Mouse (Mus musculus): ENCODE measurements at regions not wholly inside any gene's neighbourhood (a gene's known extent, or its start where the extent isn't known, plus 50 kb on each side); places are given as distances from the start of the nearest gene placed in this dataset.

DNA sequence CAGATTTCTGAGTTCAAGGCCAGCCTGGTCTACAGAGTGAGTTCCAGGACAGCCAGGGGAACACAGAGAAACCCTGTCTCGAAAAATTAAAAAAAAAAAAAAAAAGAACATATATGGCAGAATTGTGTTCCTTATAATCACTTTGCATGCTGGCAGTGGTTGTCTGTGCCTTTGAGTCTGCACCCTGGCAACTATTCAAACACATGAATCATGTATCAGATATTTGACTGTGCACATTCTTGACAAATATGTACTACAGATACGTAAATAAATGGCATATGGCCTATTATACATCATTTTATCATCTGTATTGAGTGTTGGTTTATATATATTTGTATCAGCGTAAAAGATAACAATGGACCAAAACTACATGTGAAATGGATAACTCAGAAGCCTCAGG lies 246.7 kb upstream of the N4bp1 start:
- DNase-seq (ENCODE audit: low spot score in 2 of 2) = no peak

DNA sequence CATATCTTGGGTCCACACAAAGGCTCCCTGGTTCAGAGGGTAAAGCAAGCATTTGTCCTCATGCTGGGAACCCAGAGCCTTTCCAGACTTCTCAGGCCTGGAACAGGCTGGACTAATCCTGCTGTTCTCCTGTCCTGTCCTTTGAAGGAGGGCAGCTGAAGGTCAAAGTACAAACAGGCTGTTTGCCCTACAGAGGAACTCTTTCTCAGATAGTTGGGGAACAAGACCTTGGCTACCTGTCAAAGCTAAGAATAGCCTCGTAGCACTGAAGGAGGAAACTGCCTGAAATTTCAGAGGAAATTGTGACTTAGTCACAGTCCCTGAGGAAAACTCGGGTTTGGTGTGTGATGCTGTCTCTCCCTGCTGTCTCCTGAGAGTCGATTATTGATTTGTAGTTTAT lies 245.6 kb upstream of the N4bp1 start:
- no peak for DNase-seq (ENCODE audit: low spot score in 2 of 2)

DNA sequence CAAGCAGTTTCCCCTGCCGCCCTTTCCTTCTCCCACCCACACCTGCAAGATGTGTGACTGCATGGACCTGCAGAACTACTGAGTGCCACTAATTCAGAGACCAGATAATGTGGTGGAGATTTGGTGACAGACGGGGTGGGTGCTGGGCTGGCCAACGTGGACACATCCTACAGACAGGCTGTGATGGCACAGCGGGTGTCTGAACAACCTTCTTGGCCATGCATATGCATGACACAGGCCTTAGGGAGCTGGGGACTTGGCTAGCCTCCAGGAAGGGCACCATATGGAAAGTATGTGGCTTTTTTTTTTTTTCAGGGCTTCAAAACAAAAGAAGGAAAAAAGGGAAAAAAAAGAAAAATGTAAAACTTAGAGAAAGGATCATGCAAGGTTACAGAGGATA lies 243.5 kb upstream of the N4bp1 start:
- DNase-seq (ENCODE audit: low spot score in 2 of 2) = no peak

DNA sequence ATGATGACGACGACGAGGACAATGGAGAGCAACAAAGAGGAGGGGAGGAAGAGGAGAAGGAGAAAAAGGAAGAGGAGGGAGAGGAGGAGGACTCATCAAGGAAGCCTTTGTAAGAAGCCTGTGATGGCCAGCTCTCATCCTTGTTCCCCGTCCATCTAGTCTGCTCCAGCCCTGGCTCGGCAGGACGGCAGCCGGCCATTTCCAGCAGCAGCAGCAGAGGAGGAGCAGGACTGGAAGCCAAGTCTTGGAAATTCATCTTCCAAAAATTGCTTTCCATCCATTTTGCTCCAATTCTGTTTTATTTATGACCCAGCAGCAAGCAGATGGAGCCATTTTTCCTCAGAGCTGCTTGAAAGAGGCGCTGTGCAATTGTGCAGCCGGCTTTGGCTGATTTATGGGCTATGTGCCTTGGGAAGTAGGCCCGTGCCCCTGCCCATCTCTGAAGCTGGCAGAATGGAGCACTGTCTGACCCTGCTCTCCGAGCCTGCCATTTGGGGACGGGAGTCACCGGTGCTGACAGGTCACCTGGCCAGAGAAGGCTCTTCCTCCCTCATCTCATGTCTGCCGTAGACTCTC lies 231.2 kb upstream of the N4bp1 start:
- no peak for DNase-seq (ENCODE audit: low spot score in 2 of 2)

DNA sequence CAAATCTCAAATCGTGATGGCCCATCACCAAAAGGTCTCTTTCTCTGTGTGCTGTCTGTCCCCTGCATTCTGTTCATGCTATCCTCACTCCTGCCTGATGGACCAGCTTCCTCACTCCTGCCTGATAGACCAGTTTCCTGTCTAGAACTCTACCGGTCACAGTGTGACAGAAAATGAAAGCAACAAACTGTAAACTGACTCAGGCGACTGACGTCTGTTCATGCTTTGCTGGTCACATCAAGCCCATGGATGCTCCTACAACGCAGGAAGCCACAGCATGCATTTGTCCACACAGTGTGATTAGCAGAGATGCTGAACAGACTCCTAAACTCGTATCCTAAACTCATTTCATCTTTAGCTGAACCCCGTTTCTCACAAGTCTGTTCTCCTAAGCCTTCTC lies 227.3 kb upstream of the N4bp1 start:
- no peak for DNase-seq (ENCODE audit: low spot score in 2 of 2)

DNA sequence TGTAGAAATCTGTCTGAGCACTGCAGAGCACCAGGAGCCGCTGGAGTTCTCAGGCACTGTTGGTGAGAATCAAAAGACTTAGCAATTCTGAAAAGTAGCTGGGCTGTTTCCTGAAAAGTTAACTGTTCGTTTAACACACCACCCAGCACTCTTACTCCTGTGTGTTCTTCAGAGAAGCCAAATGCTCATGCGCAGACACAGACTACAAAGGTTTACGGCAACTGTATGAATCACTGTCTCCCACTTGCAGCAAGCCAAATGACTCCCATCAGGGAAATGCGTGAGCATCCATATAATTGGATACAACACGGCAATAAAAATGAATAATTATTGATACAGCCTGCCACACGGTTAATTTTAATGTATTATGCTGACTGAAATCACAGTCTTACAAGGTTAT lies 220.0 kb upstream of the N4bp1 start:
- no peak for DNase-seq (ENCODE audit: low spot score in 2 of 2)

DNA sequence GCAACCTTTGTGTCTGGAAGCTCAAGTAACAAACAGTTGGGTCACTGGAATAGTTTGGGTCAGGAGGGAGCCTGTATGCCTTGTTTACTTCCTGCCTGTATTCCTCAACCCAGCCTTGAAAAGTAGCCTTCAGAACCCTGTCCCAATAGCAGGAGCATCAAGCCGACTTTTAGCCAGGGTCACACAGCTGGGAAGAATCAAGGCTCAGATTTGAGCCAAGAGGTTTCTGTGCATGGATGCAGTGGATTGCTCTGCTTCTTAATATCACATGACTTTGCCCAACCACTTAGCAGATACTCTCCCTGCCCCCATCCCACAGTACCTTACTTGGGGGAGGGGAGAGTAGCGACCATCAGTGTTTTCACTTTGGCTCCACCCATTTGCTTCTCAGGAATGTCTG lies 210.2 kb upstream of the N4bp1 start:
- no peak for DNase-seq (ENCODE audit: low spot score in 2 of 2)

DNA sequence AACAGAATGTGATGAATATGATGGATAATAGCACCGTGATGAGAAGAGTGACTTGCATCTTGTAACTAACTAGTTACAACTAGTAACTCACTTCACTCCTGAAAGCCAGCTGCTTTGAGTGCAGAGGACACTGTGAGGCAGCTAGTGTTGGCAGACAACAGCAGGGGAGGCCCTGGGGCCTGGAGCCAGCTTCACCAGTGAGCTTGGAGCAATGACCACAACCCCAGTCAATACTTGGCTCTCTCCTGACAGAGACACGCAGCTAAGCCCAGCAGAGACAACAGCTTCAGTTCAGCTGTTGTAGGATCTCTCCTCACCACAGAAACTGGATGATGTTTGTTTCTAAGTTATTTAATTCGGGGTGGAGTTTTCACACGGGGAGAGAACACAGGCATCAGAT lies 209.6 kb upstream of the N4bp1 start:
- no peak for DNase-seq (ENCODE audit: low spot score in 2 of 2)

DNA sequence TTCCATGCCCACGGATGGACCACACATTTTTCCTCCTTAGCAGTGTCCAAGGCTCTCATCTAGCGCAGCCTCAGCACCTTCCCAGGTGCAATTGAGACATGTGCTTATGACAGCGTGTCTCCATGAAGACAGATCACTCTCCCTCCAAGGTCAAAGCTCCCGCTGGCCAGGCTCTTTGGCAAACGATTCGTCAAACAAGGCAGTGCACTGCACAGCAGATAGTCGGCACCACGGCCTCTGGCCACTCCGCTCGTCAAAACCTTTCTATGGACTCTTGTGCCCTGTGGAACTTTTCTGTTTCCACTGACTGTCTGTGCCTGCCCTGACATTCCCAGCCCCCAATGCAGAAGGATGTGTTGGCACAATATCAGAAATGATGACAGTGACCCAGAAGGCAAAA lies 208.7 kb upstream of the N4bp1 start:
- no peak for DNase-seq (ENCODE audit: low spot score in 2 of 2)

DNA sequence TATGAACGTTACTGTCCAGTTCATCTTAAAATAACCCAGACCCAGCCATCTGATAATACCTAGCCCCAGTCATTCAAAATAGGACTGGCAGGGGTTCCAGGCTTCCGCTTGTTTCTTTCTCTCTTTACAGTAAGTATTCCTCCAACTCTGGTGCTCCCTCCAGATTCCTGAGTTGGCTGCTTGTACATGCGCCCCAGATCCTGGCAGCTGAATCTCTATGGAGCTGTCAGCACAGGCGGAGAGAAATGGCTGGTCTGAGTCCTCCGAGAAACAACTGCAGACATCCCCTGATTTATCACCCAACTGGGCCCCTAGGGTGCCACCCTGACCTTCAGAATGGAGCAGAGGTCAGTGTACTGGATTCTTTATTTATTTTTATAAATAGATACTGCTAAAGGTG lies 208.0 kb upstream of the N4bp1 start:
- no peak for DNase-seq (ENCODE audit: low spot score in 2 of 2)

DNA sequence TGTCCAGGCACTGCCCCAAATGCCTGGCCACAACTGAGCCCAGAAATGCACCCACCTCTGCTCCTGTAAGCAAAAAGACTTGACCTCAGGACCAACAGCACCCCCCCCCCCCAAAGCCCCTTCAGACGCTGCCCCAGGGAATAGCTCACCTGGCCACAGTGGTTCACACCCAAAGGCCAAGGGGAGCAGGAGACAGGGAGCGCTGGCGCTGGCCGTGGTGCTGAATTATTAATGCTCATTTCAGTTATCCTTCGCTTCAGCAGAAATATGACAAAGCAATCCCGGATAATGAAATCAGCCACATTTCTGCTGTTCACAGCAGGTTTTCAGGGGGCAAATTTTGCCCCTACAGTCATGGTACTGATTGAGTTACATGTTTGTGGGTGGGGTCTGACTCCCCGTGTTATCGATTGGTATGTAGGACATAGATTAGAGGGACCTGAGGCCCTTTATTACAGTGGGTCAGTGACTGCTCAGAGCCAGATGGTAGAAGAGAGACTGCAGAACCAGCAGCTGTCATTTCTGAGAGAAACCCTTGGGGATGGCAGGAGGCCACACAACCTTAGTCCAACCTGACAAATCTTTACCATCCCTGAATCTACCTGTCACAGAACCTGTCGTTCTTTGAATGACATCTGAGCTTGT lies 202.5 kb upstream of the N4bp1 start:
- no peak for DNase-seq (ENCODE audit: low spot score in 2 of 2)

DNA sequence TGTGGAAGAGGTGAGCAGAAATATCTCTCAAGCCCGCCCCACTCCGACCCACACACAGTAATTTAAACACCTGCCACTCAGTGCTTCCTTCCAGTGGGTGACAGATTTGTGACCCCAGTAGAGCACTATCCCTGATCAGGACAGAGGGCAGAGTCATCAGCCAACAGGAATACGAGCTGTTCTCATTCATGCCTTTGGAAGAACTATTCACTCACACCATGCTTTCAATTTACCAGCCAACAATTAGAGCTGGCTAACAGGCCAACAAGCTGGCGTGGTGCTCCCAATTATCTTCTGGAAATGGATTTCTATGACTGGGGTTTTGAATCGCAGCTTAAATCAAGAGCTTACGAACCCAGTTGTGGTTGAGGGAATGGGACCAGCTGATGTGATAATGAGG lies 193.2 kb upstream of the N4bp1 start:
- peak; percentile 54 to 81 for DNase-seq (ENCODE audit: low spot score in 2 of 2)

DNA sequence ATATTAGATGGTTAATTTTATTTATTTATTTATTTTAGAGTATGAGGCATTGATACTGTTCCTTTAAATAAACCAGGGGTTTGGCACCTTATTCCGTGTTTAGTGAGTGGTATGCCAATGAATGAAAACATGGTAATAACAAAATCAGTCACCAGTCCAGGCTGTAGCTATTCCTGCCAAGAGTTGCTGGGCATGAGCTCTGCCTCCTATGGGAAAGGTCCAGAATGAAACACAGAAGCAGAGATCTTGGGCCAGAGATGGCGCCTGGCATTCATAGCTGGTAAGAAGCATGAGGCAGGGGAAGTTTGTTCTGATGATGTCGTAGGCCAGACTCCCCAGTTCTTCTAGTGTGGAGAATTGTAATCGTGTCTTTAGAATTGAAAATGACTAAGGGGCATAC lies 190.9 kb upstream of the N4bp1 start:
- peak in 1 of 2 experiments; percentile 56 for DNase-seq (ENCODE audit: low spot score in 2 of 2)

DNA sequence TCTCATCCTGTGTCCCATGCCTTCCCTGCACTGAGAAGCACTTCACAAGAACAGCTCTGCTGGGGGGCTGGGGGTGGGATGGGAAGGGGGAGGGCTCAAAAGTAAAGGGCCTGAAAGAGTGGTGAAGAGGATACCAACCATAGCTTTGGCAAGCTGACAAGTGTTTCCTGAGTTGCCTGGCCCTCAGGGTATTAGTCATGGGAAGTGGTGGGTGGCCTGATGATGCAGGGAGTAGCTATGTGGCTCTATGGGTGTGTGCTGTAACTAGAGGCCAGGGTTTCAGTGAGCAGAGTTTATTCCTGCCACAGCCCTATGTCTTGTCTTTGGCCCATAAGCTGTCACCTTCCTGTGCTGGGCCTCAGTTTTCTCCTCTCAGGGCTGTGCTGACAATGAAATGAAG lies 186.2 kb upstream of the N4bp1 start:
- no peak for DNase-seq (ENCODE audit: low spot score in 2 of 2)

DNA sequence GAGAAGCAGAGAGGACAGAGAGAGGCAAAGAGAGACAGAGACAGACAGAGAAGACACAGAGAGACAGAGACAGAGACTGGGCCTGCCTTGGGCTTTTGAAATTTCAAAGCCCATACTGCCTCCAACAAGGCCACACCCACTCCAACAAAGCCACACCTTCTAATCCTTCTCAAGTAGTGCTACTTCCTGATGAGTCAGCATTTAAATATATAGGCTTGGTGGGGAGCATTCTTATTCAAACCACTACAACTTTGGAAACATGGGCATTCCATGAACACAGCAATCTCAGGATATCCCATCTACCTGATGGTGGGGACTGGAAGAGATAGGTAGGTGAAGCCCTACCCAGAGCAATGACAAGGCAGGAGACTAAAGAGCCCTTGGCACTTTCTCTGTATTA lies 182.0 kb upstream of the N4bp1 start:
- DNase-seq (ENCODE audit: low spot score in 2 of 2) = no peak

DNA sequence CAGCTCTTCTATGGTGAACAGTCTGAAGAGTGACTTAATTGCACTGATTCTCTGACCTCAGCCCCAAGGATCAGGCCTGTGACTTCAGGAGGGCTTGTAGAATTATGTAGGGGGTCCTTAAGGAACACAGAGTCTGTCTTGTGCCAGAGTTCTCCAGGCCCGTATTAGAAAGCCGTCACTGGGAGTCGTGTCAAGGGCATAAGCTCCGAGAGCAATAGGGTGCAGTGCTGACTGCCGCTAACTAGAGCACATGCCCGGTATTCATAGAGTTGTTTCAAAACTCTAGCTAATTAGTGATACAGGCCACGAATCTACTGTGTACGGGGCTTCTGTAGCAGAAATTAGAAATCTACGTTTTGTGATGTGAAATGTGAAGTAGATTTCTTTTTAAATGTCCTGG lies 179.7 kb upstream of the N4bp1 start:
- DNase-seq (ENCODE audit: low spot score in 2 of 2) = no peak

DNA sequence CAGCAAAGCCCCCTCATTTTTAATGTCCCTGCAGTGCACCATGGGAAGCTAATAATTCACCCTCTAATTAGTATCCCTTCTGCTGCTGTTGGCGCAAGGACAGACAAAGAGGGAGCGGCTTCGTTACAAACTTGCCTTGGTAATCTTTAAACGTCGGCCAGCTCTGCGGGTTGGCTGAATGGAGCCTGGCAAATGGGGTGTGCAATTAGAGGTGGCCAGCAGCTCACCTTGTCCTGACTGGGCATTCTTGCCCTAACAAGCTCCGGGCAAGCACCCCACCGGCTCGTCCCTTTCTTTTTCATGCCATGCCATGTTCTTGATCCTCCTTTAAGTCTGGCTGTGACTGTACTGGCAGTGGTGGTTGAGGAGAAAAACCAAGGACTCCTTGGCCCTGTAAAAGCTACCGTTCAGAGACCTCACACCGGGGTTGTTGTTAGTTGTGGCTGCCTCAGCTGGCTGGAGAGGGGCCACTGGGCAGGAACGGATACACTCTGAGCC lies 179.2 kb upstream of the N4bp1 start:
- DNase-seq (ENCODE audit: low spot score in 2 of 2) = peak; percentile 40 to 78

DNA sequence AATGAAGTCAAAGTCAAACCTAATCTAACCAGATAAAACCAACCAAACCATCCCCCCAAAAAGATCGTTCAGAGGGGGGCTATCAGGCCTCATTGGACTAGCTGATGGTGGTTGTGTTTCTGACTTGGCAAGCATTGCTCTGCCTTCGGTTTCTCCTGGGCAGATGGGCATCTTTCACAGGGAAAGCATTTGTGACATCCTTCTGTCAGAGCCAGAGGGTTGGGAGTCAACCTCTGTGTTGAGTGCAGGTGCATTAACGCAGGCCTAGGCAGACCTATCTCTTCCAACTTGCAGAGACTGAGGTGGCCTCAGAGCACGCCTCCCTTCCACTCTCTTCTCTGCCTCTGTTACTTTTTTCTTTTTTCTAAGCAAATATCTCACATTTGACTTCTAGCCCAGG lies 178.5 kb upstream of the N4bp1 start:
- no peak for DNase-seq (ENCODE audit: low spot score in 2 of 2)

DNA sequence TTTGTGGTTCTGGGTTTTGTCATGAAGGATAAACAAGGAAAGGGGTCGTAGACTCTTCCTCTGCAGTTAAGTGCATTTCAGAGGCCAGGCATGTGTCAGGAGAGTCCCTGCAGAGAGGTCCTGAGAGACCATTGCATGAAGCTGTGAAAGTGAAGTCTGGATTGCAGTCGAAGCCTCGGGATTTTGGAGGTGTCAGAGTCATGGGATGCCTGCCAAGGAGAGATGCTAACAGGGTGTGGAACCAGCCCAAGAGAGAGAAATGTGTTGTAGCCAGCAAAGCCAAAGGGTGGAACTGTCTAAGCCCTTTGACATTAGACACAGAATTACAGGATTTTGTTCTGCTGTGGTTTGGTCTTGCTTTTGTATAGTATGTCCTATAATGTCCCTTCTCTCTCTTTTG lies 164.7 kb upstream of the N4bp1 start:
- no peak for DNase-seq (ENCODE audit: low spot score in 2 of 2)

DNA sequence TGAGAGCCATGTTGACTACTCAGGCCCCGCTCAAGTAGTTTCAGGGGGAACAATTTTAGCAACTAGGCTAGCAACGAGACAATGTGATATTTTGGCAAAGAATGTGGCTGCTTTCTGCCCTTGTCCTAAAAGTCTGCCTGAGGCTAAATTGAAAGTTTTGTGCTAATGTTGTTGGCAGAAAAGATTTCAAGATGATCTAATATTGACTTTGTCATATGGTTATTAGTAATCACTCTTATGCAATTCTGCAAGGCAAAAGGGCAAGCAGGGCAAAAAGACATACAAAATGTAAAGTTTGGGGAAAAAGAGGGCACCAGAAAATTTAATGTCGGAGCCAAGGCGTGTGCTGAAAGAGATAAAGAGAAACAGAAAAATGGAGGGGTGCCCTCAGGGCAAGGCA lies 164.1 kb upstream of the N4bp1 start:
- no peak for DNase-seq (ENCODE audit: low spot score in 2 of 2)

DNA sequence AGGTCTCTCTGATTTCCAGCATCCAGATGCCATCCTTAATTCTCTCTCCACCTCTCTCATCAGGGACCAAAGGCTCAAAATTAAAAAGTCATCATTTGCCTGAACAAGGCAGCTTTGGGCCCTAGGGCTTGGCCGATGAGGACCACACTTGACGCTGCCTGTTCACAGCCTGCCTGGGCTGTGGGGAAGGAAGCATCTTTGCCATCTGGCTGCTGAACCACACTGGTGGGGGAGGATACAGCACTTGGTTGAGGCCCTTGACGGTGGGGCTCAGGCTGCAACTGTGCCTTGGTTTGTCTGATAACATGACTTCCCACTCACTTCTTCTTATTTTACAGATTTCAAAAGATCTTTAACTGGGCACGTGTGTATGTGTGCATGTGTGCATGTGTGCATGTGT lies 161.5 kb upstream of the N4bp1 start:
- DNase-seq (ENCODE audit: low spot score in 2 of 2) = no peak

DNA sequence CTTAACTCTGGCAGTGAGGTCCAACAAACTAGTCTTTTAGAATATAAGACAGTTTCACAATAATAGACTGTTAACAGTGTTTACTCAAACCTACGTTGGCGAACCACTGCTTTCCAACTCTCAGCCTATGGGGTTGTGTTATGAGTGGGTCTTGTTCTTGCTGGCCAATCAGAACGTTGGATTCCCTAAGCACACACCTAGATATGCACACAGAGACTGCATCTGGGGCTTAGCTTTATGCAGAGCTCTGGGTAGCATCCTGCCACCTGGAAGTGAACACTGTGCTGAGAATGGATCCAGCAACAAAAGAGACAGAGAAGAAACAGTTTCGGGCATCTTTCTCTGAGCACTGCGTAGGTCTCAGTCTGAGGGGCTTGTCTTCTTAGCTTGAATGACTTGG lies 158.0 kb upstream of the N4bp1 start:
- DNase-seq (ENCODE audit: low spot score in 2 of 2) = no peak

DNA sequence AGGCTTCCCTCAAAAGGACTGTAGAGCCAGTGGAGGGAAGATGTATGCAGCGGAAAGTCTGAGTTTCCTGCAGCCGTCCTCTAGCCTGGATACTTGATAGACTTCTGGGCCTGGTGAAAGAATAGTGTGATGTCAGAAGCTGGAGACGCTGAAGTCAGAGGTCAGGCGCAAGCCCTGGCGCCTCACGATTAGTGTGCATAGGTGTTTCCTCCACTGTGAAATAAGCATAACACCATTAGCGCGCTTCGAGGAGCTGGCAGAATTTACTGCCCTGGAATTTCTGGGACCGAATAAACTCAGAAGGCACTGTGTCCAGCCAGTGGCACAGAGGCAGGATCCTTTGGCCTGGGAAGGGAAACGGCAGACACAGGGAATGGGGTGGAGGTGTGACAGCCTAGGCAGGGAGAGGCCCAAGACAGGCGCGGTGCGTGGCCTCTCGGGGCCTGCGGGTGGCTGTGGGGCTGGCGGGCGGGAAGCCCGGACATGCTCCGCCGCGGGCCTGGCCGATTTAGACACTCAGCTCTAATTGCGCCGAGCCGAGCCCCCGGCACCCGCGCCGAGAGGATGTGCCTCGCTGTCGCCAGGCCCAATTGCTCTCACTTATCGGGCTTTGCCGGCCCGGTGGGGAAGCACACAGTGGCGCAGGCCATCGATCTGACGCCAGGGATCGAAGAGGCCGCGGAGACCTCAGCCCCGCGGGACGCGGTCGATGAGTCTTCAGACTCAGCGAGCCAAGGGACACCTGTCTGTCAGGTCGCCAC lies 152.7 kb upstream of the N4bp1 start:
- no peak for DNase-seq (ENCODE audit: low spot score in 2 of 2)
